Mouse (Mus musculus): ENCODE measurements around the gene Tmem178.

DNA sequence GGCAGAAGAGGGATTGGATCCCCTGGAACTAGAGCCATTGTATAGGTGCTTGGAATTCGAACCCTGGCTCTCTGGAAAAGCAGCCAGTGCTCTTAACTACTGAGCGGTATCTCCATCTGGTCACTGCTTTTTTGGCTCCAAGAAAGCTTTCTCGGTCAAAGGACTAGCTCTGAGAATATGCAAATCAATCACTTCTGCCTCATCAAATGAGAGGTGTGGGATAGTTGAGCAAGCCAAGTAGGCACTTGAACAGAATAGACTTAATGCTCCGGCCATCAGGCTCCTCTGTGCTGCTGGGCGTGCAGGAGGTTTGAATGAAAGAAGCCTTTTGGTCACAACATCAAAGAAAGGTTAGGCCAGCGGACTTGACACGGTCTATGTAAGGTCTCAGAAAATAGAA, 5.0 kb downstream of the Tmem178 start:
- TF ChIP-seq CTCF (IDR thresholded peaks at IDR 0.05; ENCODE audit: extremely low read depth, insufficient read length, insufficient replicate concordance, low read depth, low read length) (no peak), POLR2A (IDR thresholded peaks at IDR 0.05; ENCODE audit: low read depth, low read length) (no peak)
